8 mouse cellular contexts compared by ENCODE assay signal in the genomic region with DNA sequence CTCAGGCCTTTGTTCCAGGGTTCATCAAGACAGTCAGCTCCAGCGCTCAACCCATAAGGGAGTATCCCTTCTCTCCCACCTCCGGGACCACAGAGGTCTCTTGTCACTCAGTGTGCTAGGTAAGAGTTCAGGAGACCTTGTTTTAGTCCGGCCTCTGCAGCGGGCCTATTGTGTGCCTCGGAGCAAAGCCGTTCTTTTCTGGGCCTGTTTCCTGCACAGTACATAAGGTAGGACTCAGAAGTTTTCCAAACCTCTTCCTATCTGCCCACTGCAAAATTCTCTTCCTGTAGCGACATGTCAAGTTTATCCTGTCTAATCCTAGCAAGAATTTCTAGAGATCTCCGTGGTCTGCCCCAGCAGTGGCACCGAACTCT. TPM values are rescaled to one million over a fixed set of nuclear protein-coding genes. Genes with fewer than 3 reads are reported as not detected.
DNase-seq lines count a peak whose midpoint lies in the region; ATAC-seq and TF ChIP-seq lines count a peak whose summit lies in the region.

No protein-coding gene starts in this region.

- ATAC-seq in activated CD4-positive, CD25-positive, alpha-beta regulatory T cell, adult 4 months = peak; percentile 25
- ATAC-seq in limb, embryonic 12.5 days (ENCODE audit: insufficient number of reproducible peaks, insufficient read depth, low FRiP score, low TSS enrichment, low read depth) = no peak
- peak; percentile 43 for ATAC-seq in neural tube, embryonic 15.5 days (ENCODE audit: low FRiP score)

- peaks cover 36% of the 10 kb centered on the region for H3K36me3 ChIP-seq in forebrain, embryonic 10.5 days (replicated peaks)
- H3K36me3 ChIP-seq in limb, embryonic 12.5 days = peaks cover 36% of the 10 kb centered on the region
- peaks cover 24% of the 10 kb centered on the region for H3K36me3 ChIP-seq in neural tube, embryonic 15.5 days

- 21% methylated on average over 9 of the region's 9 CpGs for WGBS in forebrain, embryonic 10.5 days
- WGBS in limb, embryonic 12.5 days = 24% methylated on average over 9 of the region's 9 CpGs
- WGBS in neural tube, embryonic 15.5 days = 14% methylated on average over 9 of the region's 9 CpGs

- peaks cover 41% of the 10 kb centered on the region for H3K4me1 ChIP-seq in forebrain, embryonic 10.5 days
- peaks cover 10% of the 10 kb centered on the region for H3K4me1 ChIP-seq in limb, embryonic 12.5 days (replicated peaks)
- H3K4me1 ChIP-seq in neural tube, embryonic 15.5 days = peaks cover 20% of the 10 kb centered on the region

- peak overlapping the region; percentile 83 for H3K4me2 ChIP-seq in limb, embryonic 12.5 days
- peak overlapping the region; percentile 84 for H3K4me2 ChIP-seq in neural tube, embryonic 15.5 days

- H3K27ac ChIP-seq in left cerebral cortex, adult 2 months = peak overlapping the region; percentile 98
- H3K27ac ChIP-seq in forebrain, embryonic 10.5 days = peak overlapping the region; percentile 96
- peak overlapping the region; percentile 93 for H3K27ac ChIP-seq in limb, embryonic 12.5 days
- peak overlapping the region; percentile 88 for H3K27ac ChIP-seq in neural tube, embryonic 15.5 days (replicated peaks)

- H3K27me3 ChIP-seq in forebrain, embryonic 10.5 days (ENCODE audit: poor library complexity, severe bottlenecking) = no peaks in the 10 kb centered on the region
- no peaks in the 10 kb centered on the region for H3K27me3 ChIP-seq in limb, embryonic 12.5 days
- H3K27me3 ChIP-seq in neural tube, embryonic 15.5 days (replicated peaks) = no peaks in the 10 kb centered on the region

- no peak for TF ChIP-seq CTCF in left cerebral cortex, adult 2 months (IDR thresholded peaks at IDR 0.05)

- intact Hi-C loops in left cerebral cortex, adult 2 months (cut with DNase I) = loop anchor here (1.0 to 5.0 kb wide), 2 partner anchors 47 to 51 kb away; partner anchors contain the start of gene Rmnd5b

- H3K9me3 ChIP-seq in forebrain, embryonic 10.5 days = no peaks in the 10 kb centered on the region
- H3K9me3 ChIP-seq in limb, embryonic 12.5 days = 0 out of 2 replicates have a peak, but pooled peaks cover 3% of the 10 kb centered on the region
- no peaks in the 10 kb centered on the region for H3K9me3 ChIP-seq in neural tube, embryonic 15.5 days (replicated peaks)

- no peak for DNase-seq in left cerebral cortex, adult 2 months (ENCODE audit: extremely low spot score in 1 of 2, low spot score in 2 of 2)
- DNase-seq in left cerebral cortex, adult 8-10 months (ENCODE audit: low spot score in 2 of 2) = no peak
- DNase-seq in forebrain, embryonic 10.5 days (ENCODE audit: extremely low spot score, low spot score) = peak; percentile 58
- no peak for DNase-seq in layer of hippocampus, postnatal 10 days (ENCODE audit: low spot score in 2 of 2)
- DNase-seq in layer of hippocampus, adult 9-10 months (ENCODE audit: low spot score) = no peak

- H3K9ac ChIP-seq in limb, embryonic 12.5 days (replicated peaks) = peak overlapping the region; percentile 78
- peak overlapping the region; percentile 77 for H3K9ac ChIP-seq in neural tube, embryonic 15.5 days (replicated peaks)

- H3K4me3 ChIP-seq in left cerebral cortex, adult 2 months = peak overlapping the region; percentile 74
- H3K4me3 ChIP-seq in forebrain, embryonic 10.5 days = peak overlapping the region; percentile 73
- peak overlapping the region; percentile 70 for H3K4me3 ChIP-seq in limb, embryonic 12.5 days (replicated peaks)
- peak overlapping the region; percentile 60 for H3K4me3 ChIP-seq in neural tube, embryonic 15.5 days (replicated peaks)

RNA-seq across cellular contexts. Expression of gene Phykpl, which starts 0.5 kb away (rescaled TPM):
- total RNA-seq in left cerebral cortex, adult 2 months (2021) = 1 to 10 TPM; 7.8 to 8.2 TPM
- 1 to 10 TPM; 5.9 to 8.5 (median 6.5) TPM for total RNA-seq in left cerebral cortex, adult 8-10 months (2022)
- 10 to 100 TPM; 23.9 to 29.7 TPM for polyA plus RNA-seq in activated CD4-positive, CD25-positive, alpha-beta regulatory T cell, adult 4 months (2017; shearing (Covaris generic))
- polyA plus RNA-seq in forebrain, embryonic 10.5 days (2016; fragmentation: Nextera tagmentation; extraction: Ambion mirVana) = 15.9 and 16.3 TPM in 2 replicates
- 15.0 and 16.9 TPM in 2 replicates for polyA plus RNA-seq in limb, embryonic 12.5 days (2016; fragmentation: Nextera tagmentation; extraction: Ambion mirVana)
- polyA plus RNA-seq in neural tube, embryonic 15.5 days (2015; fragmentation: Nextera tagmentation; extraction: Ambion mirVana) = 8.1 and 10.9 TPM in 2 replicates
- 10 to 100 TPM in 1 of 2 experiments, 1 to 10 TPM in 1; 8.3 to 10.3 TPM for total RNA-seq in layer of hippocampus, postnatal 10 days (2021)

RNA-seq across cellular contexts. Expression of gene Hnrnpab, which starts 22.6 kb away (rescaled TPM):
- total RNA-seq in left cerebral cortex, adult 2 months (2021) = 100 to 1,000 TPM; 120 to 127 TPM
- total RNA-seq in left cerebral cortex, adult 8-10 months (2022) = 100 to 1,000 TPM; 113 to 139 (median 126) TPM
- polyA plus RNA-seq in activated CD4-positive, CD25-positive, alpha-beta regulatory T cell, adult 4 months (2017; shearing (Covaris generic)) = 10 to 100 TPM; 39.0 to 43.1 TPM
- polyA plus RNA-seq in forebrain, embryonic 10.5 days (2016; fragmentation: Nextera tagmentation; extraction: Ambion mirVana) = 597 and 634 TPM in 2 replicates
- polyA plus RNA-seq in limb, embryonic 12.5 days (2016; fragmentation: Nextera tagmentation; extraction: Ambion mirVana) = 732 and 757 TPM in 2 replicates
- polyA plus RNA-seq in neural tube, embryonic 15.5 days (2015; fragmentation: Nextera tagmentation; extraction: Ambion mirVana) = 241 and 285 TPM in 2 replicates
- total RNA-seq in layer of hippocampus, postnatal 10 days (2021) = 100 to 1,000 TPM; 238 to 239 TPM

RNA-seq across cellular contexts. Expression of gene Nhp2, which starts 35.5 kb away (rescaled TPM):
- total RNA-seq in left cerebral cortex, adult 2 months (2021) = 10 to 100 TPM; 45.0 to 46.2 TPM
- 10 to 100 TPM; 50.4 to 57.4 (median 53.6) TPM for total RNA-seq in left cerebral cortex, adult 8-10 months (2022)
- polyA plus RNA-seq in activated CD4-positive, CD25-positive, alpha-beta regulatory T cell, adult 4 months (2017; shearing (Covaris generic)) = 100 to 1,000 TPM; 128 to 145 TPM
- polyA plus RNA-seq in forebrain, embryonic 10.5 days (2016; fragmentation: Nextera tagmentation; extraction: Ambion mirVana) = 273 and 279 TPM in 2 replicates
- 145 and 149 TPM in 2 replicates for polyA plus RNA-seq in limb, embryonic 12.5 days (2016; fragmentation: Nextera tagmentation; extraction: Ambion mirVana)
- polyA plus RNA-seq in neural tube, embryonic 15.5 days (2015; fragmentation: Nextera tagmentation; extraction: Ambion mirVana) = 96.3 and 117 TPM in 2 replicates
- total RNA-seq in layer of hippocampus, postnatal 10 days (2021) = 10 to 100 TPM; 56.9 to 60.4 TPM

RNA-seq across cellular contexts. Expression of gene Rmnd5b, which starts 51.7 kb away (rescaled TPM):
- 10 to 100 TPM; 56.1 to 61.9 TPM for total RNA-seq in left cerebral cortex, adult 2 months (2021)
- total RNA-seq in left cerebral cortex, adult 8-10 months (2022) = 10 to 100 TPM; 48.2 to 59.4 (median 54.7) TPM
- polyA plus RNA-seq in activated CD4-positive, CD25-positive, alpha-beta regulatory T cell, adult 4 months (2017; shearing (Covaris generic)) = 10 to 100 TPM; 33.3 to 38.6 TPM
- polyA plus RNA-seq in forebrain, embryonic 10.5 days (2016; fragmentation: Nextera tagmentation; extraction: Ambion mirVana) = 37.2 and 39.1 TPM in 2 replicates
- 41.5 and 42.6 TPM in 2 replicates for polyA plus RNA-seq in limb, embryonic 12.5 days (2016; fragmentation: Nextera tagmentation; extraction: Ambion mirVana)
- 79.1 and 79.8 TPM in 2 replicates for polyA plus RNA-seq in neural tube, embryonic 15.5 days (2015; fragmentation: Nextera tagmentation; extraction: Ambion mirVana)
- total RNA-seq in layer of hippocampus, postnatal 10 days (2021) = 10 to 100 TPM; 54.8 to 55.1 TPM
